Mouse (Mus musculus) liver, embryonic 13.5 days (tissue): ENCODE results near the gene Emp1. TPM values are rescaled to one million over a fixed set of nuclear protein-coding genes. Genes with fewer than 3 reads are reported as not detected.

Experiments used
- ATAC-seq: fragments of 200-750 bp; cut with Nextera tagmentation; 2 replicates; pipeline ENCODE4 v1.8.0; 2017; ENCODE audit warnings: low read depth, mild to moderate bottlenecking, moderate number of reproducible peaks, moderate library complexity
- DNase-seq: peaks from one replicate; pipeline ENCODE4 v3.0.0; 2022
- H3K27ac ChIP-seq: fragments of 300-500 bp; sonication (generic); 2 replicates; pipeline ENCODE4 v1.5.1; 2015; ENCODE audit warnings: moderate library complexity, mild to moderate bottlenecking, inconsistent platforms
- H3K27me3 ChIP-seq: fragments of 300-500 bp; sonication (generic); 2 replicates; pipeline ENCODE4 v1.6.1; 2015; ENCODE audit warnings: mild to moderate bottlenecking, inconsistent platforms
- H3K36me3 ChIP-seq: fragments of 300-500 bp; sonication (generic); 2 replicates; pipeline ENCODE4 v1.6.1; 2015; ENCODE audit warnings: mild to moderate bottlenecking, inconsistent platforms
- H3K4me1 ChIP-seq: fragments of 300-500 bp; sonication (generic); replicated peaks from 2 replicates; pipeline ENCODE4 v1.6.1; 2015; ENCODE audit warnings: inconsistent platforms
- H3K4me2 ChIP-seq: fragments of 300-500 bp; sonication (generic); 2 replicates; pipeline ENCODE4 v1.6.1; 2015; ENCODE audit warnings: inconsistent platforms, mild to moderate bottlenecking, moderate library complexity
- H3K4me3 ChIP-seq: fragments of 300-500 bp; sonication (generic); replicated peaks from 2 replicates; pipeline ENCODE4 v1.5.1; 2015; ENCODE audit warnings: mild to moderate bottlenecking, inconsistent platforms
- H3K9ac ChIP-seq: fragments of 300-500 bp; sonication (generic); 2 replicates; pipeline ENCODE4 v1.6.1; 2015; ENCODE audit warnings: mild to moderate bottlenecking, inconsistent platforms
- H3K9me3 ChIP-seq: fragments of 300-500 bp; sonication (generic); replicated peaks from 2 replicates; pipeline ENCODE4 v1.6.1; 2016; ENCODE audit warnings: inconsistent platforms
- WGBS: fragments of 180-500 bp; shearing (Covaris S2); methylation state at CpG from one replicate; pipeline ENCODE4 v1.1.7; 2015; ENCODE audit not compliant: insufficient replicate concordance; 5-methylcytosine and 5-hydroxymethylcytosine counted together
- polyA plus RNA-seq: library from polyadenylated mRNA; unstranded; fragments of >200 nt; fragmentation: Nextera tagmentation; extraction: Ambion mirVana; gene quantifications from 2 replicates; pipeline ENCODE4 v1.2.1, GENCODE M21; 2015

Emp1 gene
- polyA plus RNA-seq, 1 experiment from 2014 or later, result 1.7 TPM

- no peaks in the 10 kb centered on the region for H3K27me3 ChIP-seq
- H3K4me1 ChIP-seq, result peaks cover 5% of the 10 kb centered on the region; the same call in 1 of the 2 replicates
- no peak overlapping the region for H3K27ac ChIP-seq
- DNase-seq (no peak), ATAC-seq (no peak)
- 59% methylated on average over 5 of the region's 5 CpGs for WGBS
- no peaks in the 10 kb centered on the region for H3K9me3 ChIP-seq
- no peak overlapping the region for H3K4me2 ChIP-seq
- no peak overlapping the region for H3K4me3 ChIP-seq
- H3K36me3 ChIP-seq, result no peaks in the 10 kb centered on the region
- no peak overlapping the region for H3K9ac ChIP-seq
Observed at GRCm38 (mm10) chr6:135333994-135334651, 28.2 kb upstream of the Emp1 start.

GRCm38 (mm10) chr6:135336376-135336775 lies 26.0 kb upstream of the Emp1 start:
- ATAC-seq (no peak), DNase-seq (no peak)
- Histone ChIP-seq H3K36me3 (no peaks in the 10 kb centered on the region), H3K4me3 (no peak overlapping the region), H3K9ac (no peak overlapping the region), H3K27me3 (no peaks in the 10 kb centered on the region), H3K27ac (no peak overlapping the region), H3K4me2 (no peak overlapping the region), H3K4me1 (peaks cover 13% of the 10 kb centered on the region), H3K9me3 (no peaks in the 10 kb centered on the region)
- 64% methylated on average over 8 of the region's 8 CpGs for WGBS

DNA sequence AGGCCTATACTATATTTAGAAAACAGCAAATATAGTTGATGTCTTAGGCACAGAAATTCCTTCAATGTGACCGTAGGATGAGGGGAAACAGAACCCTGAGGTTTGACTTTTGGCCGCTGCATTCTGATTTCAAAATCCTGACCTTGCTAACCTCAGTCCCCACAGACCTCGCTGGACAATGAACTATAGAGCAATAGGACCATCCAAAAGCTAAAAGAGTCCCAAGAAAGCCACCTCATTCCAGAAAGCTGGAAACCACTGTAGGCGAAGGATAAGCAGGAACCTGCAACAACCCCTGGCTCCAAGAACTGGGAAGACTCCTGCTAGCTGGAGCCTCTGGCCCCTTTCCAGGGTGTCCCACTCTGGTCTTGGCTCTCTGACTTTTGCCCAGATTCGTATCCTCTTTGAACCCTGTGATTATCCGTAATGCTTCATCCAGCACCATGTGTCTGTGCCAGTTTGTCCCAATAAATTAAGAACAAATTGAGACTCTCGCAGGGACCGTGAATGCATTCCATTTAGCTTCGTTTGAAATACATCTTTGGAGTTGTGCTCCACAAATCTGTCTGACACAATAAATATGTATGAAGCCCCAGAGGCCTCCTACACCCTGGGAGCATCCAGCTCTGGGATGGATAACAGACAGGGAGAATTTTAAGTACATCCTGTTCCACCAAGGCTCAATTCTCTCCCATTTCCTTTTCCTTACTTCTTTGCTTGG lies 21.8 kb upstream of the Emp1 start:
- ATAC-seq, result peak; percentile 45
- H3K27ac ChIP-seq, result peak overlapping the region; percentile 37; the same call in 1 of the 2 replicates
- DNase-seq, result no peak

GRCm38 (mm10) chr6:135341076-135341378 lies 21.3 kb upstream of the Emp1 start:
- no peak overlapping the region for H3K27ac ChIP-seq
- 5% methylated on average over 4 of the region's 4 CpGs for WGBS
- no peak overlapping the region for H3K4me2 ChIP-seq
- no peaks in the 10 kb centered on the region for H3K36me3 ChIP-seq
- DNase-seq (no peak), ATAC-seq (peak; percentile 47; the same call in 1 of the 2 replicates)
- H3K9ac ChIP-seq, result no peak overlapping the region
- no peak overlapping the region for H3K4me3 ChIP-seq
- H3K4me1 ChIP-seq, result peaks cover 15% of the 10 kb centered on the region
- no peaks in the 10 kb centered on the region for H3K27me3 ChIP-seq
- H3K9me3 ChIP-seq, result no peaks in the 10 kb centered on the region

More for the DNA sequence above, 21.8 kb upstream of the Emp1 start:
- no peak overlapping the region for H3K4me3 ChIP-seq
- no peaks in the 10 kb centered on the region for H3K27me3 ChIP-seq
- H3K9ac ChIP-seq, result no peak overlapping the region
- peaks cover 15% of the 10 kb centered on the region for H3K4me1 ChIP-seq
- H3K4me2 ChIP-seq, result no peak overlapping the region
- no peaks in the 10 kb centered on the region for H3K9me3 ChIP-seq
- H3K36me3 ChIP-seq, result no peaks in the 10 kb centered on the region
- 43% methylated on average over 9 of the region's 9 CpGs for WGBS

DNA sequence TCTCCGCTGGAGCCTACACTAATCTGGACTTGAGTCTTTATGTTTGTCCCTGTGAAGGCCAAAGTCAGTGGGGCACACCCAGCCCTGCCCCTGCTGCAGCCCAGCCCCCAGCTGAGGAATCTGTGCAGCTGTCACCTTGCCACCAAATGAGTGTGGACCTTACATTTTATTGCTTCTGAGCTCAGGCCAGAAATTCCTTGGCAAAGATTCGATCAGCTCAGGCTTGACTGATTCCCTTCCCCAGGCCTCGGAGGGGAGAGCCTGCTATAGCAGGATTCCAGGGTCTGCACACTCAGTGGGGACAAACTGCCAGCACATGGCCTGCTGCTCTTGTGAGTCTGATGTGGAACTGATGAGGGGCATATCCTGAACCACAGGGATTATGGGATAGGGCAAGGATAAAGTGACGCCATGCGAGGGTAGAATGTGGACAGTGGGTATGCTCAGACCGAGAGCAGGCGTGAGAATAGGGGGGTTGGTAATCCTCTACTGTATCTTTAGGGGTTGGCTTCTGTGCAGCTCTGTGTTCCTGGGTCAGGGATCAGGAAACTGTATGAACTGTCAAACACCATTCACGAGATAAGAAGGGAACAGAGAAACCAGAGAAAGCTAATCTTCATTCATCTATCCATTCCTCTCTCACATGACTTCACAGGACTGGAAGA lies 10.6 kb upstream of the Emp1 start:
- no peaks in the 10 kb centered on the region for H3K36me3 ChIP-seq
- no peak overlapping the region for H3K4me2 ChIP-seq
- no peaks in the 10 kb centered on the region for H3K27me3 ChIP-seq
- no peak for ATAC-seq
- WGBS, result 61% methylated on average over 8 of the region's 8 CpGs
- H3K4me1 ChIP-seq, result no peaks in the 10 kb centered on the region
- DNase-seq, result no peak
- no peak overlapping the region for H3K4me3 ChIP-seq
- H3K9me3 ChIP-seq, result no peaks in the 10 kb centered on the region
- H3K9ac ChIP-seq, result no peak overlapping the region
- H3K27ac ChIP-seq, result no peak overlapping the region

DNA sequence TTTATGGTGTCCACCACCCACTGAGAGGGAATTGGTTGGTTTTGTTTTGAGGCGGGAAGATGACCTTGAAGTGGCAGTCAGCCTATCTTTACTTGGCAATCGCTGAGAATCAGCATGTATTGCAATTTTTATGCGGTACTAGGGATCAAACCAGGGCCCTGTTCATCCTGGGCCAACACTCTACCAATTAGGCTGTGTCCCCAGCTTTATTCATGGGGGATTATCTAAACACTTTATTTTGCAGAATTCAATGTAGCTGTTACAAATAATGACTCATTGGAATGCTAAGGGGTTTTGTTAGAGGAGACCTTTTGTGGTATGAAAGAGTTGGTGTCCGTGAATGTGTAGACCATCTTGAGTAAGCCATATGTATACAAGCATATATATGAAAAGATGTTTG lies 9.8 kb upstream of the Emp1 start:
- H3K4me1 ChIP-seq, result no peaks in the 10 kb centered on the region
- H3K27me3 ChIP-seq, result no peaks in the 10 kb centered on the region
- no peak overlapping the region for H3K4me3 ChIP-seq
- H3K9me3 ChIP-seq, result no peaks in the 10 kb centered on the region
- 67% methylated on average over 4 of the region's 4 CpGs for WGBS
- no peak overlapping the region for H3K4me2 ChIP-seq
- H3K36me3 ChIP-seq, result no peaks in the 10 kb centered on the region
- DNase-seq, result no peak
- no peak overlapping the region for H3K9ac ChIP-seq
- no peak for ATAC-seq
- no peak overlapping the region for H3K27ac ChIP-seq

- H3K4me1 ChIP-seq, result no peaks in the 10 kb centered on the region
- no peaks in the 10 kb centered on the region for H3K27me3 ChIP-seq
- ATAC-seq (no peak), DNase-seq (no peak)
- no peaks in the 10 kb centered on the region for H3K9me3 ChIP-seq
- no peaks in the 10 kb centered on the region for H3K36me3 ChIP-seq
- WGBS, result 69% methylated on average over 4 of the region's 4 CpGs
- no peak overlapping the region for H3K27ac ChIP-seq
- H3K9ac ChIP-seq, result no peak overlapping the region
- H3K4me2 ChIP-seq, result no peak overlapping the region
- no peak overlapping the region for H3K4me3 ChIP-seq
Observed at GRCm38 (mm10) chr6:135354953-135355352, 7.4 kb upstream of the Emp1 start.

GRCm38 (mm10) chr6:135360331-135360730 lies 2.0 kb upstream of the Emp1 start:
- Histone ChIP-seq H3K4me2 (no peak overlapping the region), H3K4me3 (no peak overlapping the region), H3K9ac (no peak overlapping the region), H3K27me3 (no peaks in the 10 kb centered on the region), H3K9me3 (no peaks in the 10 kb centered on the region), H3K27ac (no peak overlapping the region), H3K4me1 (peaks cover 11% of the 10 kb centered on the region; the same call in 1 of the 2 replicates), H3K36me3 (no peaks in the 10 kb centered on the region)
- WGBS, result 42% methylated on average over 4 of the region's 4 CpGs
- no peak for DNase-seq
- ATAC-seq, result no peak

DNA sequence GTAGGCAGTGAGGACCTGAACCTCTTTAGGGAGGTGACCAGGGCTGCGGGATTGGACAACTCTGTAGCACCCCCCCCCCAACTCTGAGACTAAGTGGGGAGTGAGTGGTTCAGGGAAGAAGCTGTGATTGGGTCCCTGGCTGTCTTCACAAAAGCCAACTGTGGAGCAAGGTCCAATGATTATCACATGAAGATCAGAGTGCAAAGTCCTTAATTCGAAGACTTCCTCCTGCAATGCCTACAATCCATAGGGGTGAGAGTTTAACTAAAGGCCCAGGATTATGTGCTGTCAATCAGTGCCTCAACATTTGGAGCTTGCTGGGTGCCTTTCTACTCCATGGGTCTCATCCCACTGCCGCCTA lies 267 bp upstream of the Emp1 start:
- 63% methylated on average over 3 of the region's 3 CpGs for WGBS
- ATAC-seq, result no peak

DNA sequence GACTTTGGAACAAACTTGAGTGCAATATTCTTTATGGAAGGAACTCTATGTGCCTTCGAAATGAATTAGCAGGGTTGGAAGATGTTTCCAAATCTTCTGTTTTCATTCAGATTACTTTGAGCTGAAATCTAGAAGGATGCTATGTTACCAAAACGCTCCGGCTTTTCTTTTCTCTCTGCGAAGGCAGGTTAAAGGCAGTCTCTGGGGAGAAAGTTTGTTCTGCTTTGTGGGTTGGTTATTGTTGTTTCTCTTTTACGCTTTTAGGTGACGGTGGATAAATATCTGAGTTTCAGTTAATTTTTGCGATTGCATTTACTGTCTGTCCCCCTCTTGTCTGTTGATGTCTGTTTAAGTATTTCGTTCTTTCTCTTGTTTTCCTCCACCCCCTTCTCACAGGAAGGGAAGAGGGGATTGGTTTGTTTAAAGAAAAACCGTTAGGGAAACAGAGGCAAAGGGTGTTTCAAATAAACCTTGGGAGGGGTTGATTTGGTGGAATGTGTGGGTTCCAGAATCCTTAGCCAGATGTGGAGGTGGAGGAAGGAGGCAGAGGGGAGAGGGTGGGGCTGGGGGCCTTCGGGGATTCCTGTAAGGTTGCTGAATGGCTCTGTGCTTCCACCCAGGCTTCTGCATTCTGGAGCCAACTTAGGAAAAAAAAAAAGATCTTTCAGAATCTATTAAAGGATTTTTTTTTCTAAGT lies 1.1 kb downstream of the Emp1 start:
- H3K4me2 ChIP-seq, result no peak overlapping the region
- H3K27me3 ChIP-seq, result no peaks in the 10 kb centered on the region
- peaks cover 11% of the 10 kb centered on the region; the same call in 1 of the 2 replicates for H3K4me1 ChIP-seq
- H3K9me3 ChIP-seq, result no peaks in the 10 kb centered on the region
- H3K27ac ChIP-seq, result no peak overlapping the region
- no peak overlapping the region for H3K9ac ChIP-seq
- ATAC-seq (no peak), DNase-seq (no peak)
- WGBS, result 50% methylated on average over 10 of the region's 10 CpGs
- 0 out of 2 replicates have a peak overlapping the region, but pooled peaks have one; percentile 12 for H3K4me3 ChIP-seq
- H3K36me3 ChIP-seq, result no peaks in the 10 kb centered on the region

More for the DNA sequence above, 267 bp upstream of the Emp1 start:
- no peaks in the 10 kb centered on the region for H3K9me3 ChIP-seq
- H3K9ac ChIP-seq, result no peak overlapping the region
- no peaks in the 10 kb centered on the region for H3K27me3 ChIP-seq
- no peak overlapping the region for H3K4me3 ChIP-seq
- peaks cover 11% of the 10 kb centered on the region; the same call in 1 of the 2 replicates for H3K4me1 ChIP-seq
- no peaks in the 10 kb centered on the region for H3K36me3 ChIP-seq
- H3K4me2 ChIP-seq, result no peak overlapping the region
- no peak overlapping the region for H3K27ac ChIP-seq
- no peak for DNase-seq

DNA sequence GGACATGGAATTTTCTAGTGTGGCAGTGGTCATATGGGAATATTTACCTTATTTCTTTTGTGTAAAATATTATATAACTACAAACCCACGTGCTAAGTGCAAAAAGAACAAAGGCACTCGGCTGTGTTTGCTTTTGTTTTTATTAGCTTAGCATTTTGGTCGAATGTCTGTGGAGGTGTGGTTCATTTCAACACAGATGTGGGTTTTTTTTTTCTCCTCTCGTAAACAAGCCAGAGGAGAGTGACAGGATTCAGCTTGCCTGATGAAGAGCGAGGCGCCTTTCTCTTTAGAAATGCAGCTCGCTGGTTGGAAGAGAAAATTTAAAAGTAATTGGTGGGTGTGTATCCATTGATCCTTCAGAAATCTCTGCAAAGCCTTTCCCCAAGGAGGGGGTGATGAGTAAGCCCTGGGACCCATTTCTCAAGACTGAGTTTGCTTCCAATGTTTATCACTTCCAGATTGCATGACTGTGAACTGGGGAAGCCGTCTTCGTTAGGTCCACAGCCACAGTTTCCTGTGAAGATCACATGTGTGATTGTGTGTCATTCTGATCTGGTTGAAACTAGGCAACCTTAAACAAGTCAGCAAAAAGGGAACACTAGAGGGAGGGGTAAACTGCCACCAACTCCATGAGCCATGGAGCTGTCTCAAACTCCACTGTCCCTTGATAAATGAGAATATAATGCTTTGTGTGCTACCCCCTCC lies 1.8 kb downstream of the Emp1 start:
- peaks cover 11% of the 10 kb centered on the region; the same call in 1 of the 2 replicates for H3K4me1 ChIP-seq
- no peak for DNase-seq
- H3K4me3 ChIP-seq, result no peak overlapping the region
- no peak overlapping the region for H3K4me2 ChIP-seq
- no peaks in the 10 kb centered on the region for H3K36me3 ChIP-seq
- H3K27ac ChIP-seq, result no peak overlapping the region
- H3K9me3 ChIP-seq, result no peaks in the 10 kb centered on the region
- 19% methylated on average over 9 of the region's 9 CpGs for WGBS
- H3K27me3 ChIP-seq, result no peaks in the 10 kb centered on the region
- ATAC-seq, result no peak
- H3K9ac ChIP-seq, result no peak overlapping the region
